Mouse (Mus musculus) neural tube, embryonic 14.5 days (tissue): Measurements from ENCODE around the gene Cant1. TPM values are rescaled to one million over a fixed set of nuclear protein-coding genes. Genes with fewer than 3 reads are reported as not detected.

Source experiments
- ATAC-seq: fragments of 200-750 bp; cut with Nextera tagmentation; 2 replicates; pipeline ENCODE4 v1.8.0; 2017; ENCODE audit warnings: low read depth, mild to moderate bottlenecking, moderate TSS enrichment, moderate library complexity
- H3K27ac ChIP-seq: fragments of 300-500 bp; sonication (generic); 2 replicates; pipeline ENCODE4 v1.5.1; 2014; ENCODE audit warnings: low read depth, mild to moderate bottlenecking, control low read depth, low read length, moderate library complexity, mixed read lengths
- H3K27me3 ChIP-seq: fragments of 300-500 bp; sonication (generic); 2 replicates; pipeline ENCODE4 v1.6.1; 2014; ENCODE audit warnings: low read length; ENCODE audit not compliant: control insufficient read depth, insufficient read depth
- H3K36me3 ChIP-seq: fragments of 300-500 bp; sonication (generic); 2 replicates; pipeline ENCODE4 v1.6.1; 2014; ENCODE audit warnings: low read length, mixed read lengths; ENCODE audit not compliant: control insufficient read depth, insufficient read depth
- H3K4me1 ChIP-seq: fragments of 300-500 bp; sonication (generic); 2 replicates; pipeline ENCODE4 v1.6.1; 2014; ENCODE audit warnings: low read length; ENCODE audit not compliant: control insufficient read depth, insufficient read depth
- H3K4me2 ChIP-seq: fragments of 300-500 bp; sonication (generic); 2 replicates; pipeline ENCODE4 v1.6.1; 2014; ENCODE audit warnings: mild to moderate bottlenecking, low read depth, low read length, control low read depth
- H3K4me3 ChIP-seq: fragments of 300-500 bp; sonication (generic); 2 replicates; pipeline ENCODE4 v1.5.1; 2014; ENCODE audit warnings: low read depth, low read length, control low read depth, mixed read lengths
- H3K9ac ChIP-seq: fragments of 300-500 bp; sonication (generic); replicated peaks from 2 replicates; pipeline ENCODE4 v1.6.1; 2014; ENCODE audit warnings: low read depth, mild to moderate bottlenecking, control low read depth, low read length, mixed read lengths
- H3K9me3 ChIP-seq: fragments of 300-500 bp; sonication (generic); 2 replicates; pipeline ENCODE4 v1.6.1; 2016; ENCODE audit warnings: low read length; ENCODE audit not compliant: control insufficient read depth
- WGBS: fragments of 180-500 bp; shearing (Covaris S2); extraction: QIAGEN DNeasy Blood & Tissue Kit; methylation state at CpG from one replicate; pipeline ENCODE4 v1.1.7; 2014; 5-methylcytosine and 5-hydroxymethylcytosine counted together
- polyA plus RNA-seq: library from polyadenylated mRNA; unstranded; fragments of >200 nt; fragmentation: Nextera tagmentation; extraction: Ambion mirVana; gene quantifications from 2 replicates; pipeline ENCODE4 v1.2.1, GENCODE M21; 2014

Cant1 gene
- 21.2 and 27.0 TPM in 2 replicates for polyA plus RNA-seq

DNA sequence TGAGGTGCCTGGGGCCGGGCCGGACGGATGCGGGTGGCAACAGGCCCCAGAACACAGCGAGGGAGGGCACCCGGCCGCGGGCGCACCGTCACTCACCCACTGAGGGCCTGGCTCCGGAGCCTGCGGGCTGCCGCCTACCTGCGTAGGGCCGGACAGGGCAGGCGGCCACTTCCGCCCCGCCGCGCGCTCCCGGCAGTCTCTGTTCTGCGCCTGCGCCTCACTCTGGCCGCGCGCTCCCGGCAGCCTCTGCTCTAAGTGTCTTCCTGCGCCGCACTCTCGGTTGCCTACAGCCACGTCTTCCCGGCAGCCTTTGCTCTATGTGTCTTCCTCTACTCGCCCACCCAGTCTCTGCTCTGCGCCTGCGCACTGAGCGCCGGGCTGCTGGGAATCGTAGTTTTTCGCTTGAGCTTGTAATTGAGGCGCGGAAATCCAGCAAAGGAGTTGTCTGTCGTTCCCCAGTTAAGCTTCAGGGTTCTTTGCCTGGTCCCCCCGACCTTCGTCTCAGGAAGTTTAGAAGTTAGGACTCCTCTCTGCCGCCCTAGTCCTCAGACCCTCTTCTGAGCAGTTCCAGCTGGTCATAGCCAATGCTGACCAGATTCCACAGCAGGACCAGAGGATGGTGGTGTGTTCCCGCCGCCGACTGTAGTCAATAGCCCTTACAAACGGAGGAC, at the start of gene Cant1:
Cant1 (minus strand) TSS at position 253 of the 671 bp plus-strand sequence.
- H3K36me3 ChIP-seq, result peaks cover 5% of the 10 kb centered on the region; the same call in 1 of the 2 replicates
- peak; percentile 92 for ATAC-seq
- WGBS, result under 1% methylated on average over 41 of the region's 50 CpGs
- H3K4me3 ChIP-seq, result peak within 1 kb of the TSS; percentile 90
- H3K4me1 ChIP-seq, result peaks cover 20% of the 10 kb centered on the region
- peak within 1 kb of the TSS; percentile 72 for H3K27ac ChIP-seq
- no peaks in the 10 kb centered on the region for H3K9me3 ChIP-seq
- H3K27me3 ChIP-seq, result no peaks in the 10 kb centered on the region
- peak within 1 kb of the TSS; percentile 89 for H3K4me2 ChIP-seq
- H3K9ac ChIP-seq, result peak within 1 kb of the TSS; percentile 94

DNA sequence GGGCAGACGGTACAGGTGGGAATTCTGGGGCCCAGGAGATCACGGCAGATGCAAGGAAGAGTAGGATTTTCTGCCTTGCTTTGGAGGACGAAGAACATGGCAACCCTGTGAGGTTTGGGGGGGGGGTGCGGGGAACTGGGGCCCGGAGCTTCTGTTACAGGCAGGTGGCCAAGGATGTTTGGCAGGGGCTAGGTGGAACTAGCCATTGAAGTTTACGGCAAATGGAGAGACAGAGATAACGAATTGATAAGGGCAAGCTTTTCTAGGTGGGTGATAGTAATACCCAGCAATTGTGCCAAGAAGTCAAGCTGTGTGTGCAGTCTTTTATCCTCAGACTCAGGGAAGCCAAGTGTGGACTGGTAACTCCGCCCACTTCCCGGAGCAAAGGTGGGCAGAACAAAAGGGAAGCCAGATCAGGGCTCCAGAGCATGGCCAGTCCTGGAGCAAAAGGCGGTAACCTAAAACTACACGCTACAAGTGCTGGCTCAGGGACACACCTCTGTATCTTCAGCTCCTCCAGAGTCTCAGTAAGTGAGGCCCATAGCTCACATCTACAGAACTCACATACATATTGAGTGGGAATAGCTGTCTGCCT, 48.7 kb upstream of the Cant1 start:
- H3K4me3 ChIP-seq, result no peak overlapping the region
- 0 out of 2 replicates have a peak, but pooled peaks cover 7% of the 10 kb centered on the region for H3K4me1 ChIP-seq
- no peaks in the 10 kb centered on the region for H3K27me3 ChIP-seq
- no peak overlapping the region for H3K4me2 ChIP-seq
- H3K9ac ChIP-seq, result no peak overlapping the region
- no peak for ATAC-seq
- H3K36me3 ChIP-seq, result no peaks in the 10 kb centered on the region
- WGBS, result 65% methylated on average over 11 of the region's 11 CpGs
- H3K9me3 ChIP-seq, result no peaks in the 10 kb centered on the region
- H3K27ac ChIP-seq, result no peak overlapping the region

DNA sequence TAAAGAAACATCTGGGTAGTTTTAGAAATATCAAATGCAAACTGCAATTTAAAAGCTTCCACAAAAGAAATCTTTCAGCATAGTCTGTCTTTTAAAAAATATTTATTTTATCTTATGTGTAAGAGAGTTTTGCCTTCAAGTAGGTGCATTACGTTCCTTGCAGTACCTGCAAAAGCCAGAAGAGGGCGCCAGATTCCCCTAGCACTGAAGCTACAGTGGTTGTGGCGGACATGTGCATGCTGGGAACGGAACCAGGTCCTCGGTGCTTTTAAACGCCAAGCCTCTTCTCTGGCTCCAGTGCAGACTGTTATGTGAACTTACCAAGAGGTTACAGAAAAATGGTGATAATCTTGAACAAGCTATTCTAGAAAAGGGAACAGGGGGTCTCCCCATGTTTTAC, 41.4 kb upstream of the Cant1 start:
- H3K4me1 ChIP-seq, result no peaks in the 10 kb centered on the region
- no peaks in the 10 kb centered on the region for H3K36me3 ChIP-seq
- H3K9ac ChIP-seq, result no peak overlapping the region
- H3K27me3 ChIP-seq, result no peaks in the 10 kb centered on the region
- ATAC-seq, result no peak
- no peak overlapping the region for H3K4me3 ChIP-seq
- no peak overlapping the region for H3K4me2 ChIP-seq
- no peak overlapping the region for H3K27ac ChIP-seq
- WGBS, result 56% methylated on average over 6 of the region's 6 CpGs
- H3K9me3 ChIP-seq, result no peaks in the 10 kb centered on the region

DNA sequence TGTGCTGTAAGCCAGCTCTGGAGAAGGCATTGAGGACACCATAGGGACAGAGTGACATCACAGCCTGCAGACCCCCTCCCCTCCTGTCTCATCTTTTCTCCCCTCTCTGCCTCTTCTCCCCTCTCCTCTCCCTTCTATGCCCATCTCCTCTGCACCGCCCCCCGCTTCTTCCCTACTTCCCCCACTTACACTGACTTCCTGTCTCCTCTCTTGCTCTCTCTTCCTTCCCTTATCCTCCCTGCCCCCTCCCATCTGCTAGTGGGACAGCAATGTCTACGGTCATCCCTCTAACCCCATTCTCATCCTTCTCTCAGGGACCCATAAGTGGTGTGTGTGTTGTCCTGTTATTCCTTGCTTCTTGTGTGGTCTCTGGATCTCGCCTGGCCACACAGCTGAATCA, 40.6 kb upstream of the Cant1 start:
- ATAC-seq, result no peak
- Histone ChIP-seq H3K9ac (no peak overlapping the region), H3K36me3 (no peaks in the 10 kb centered on the region), H3K27ac (no peak overlapping the region), H3K4me3 (no peak overlapping the region), H3K4me2 (no peak overlapping the region), H3K27me3 (no peaks in the 10 kb centered on the region), H3K9me3 (no peaks in the 10 kb centered on the region), H3K4me1 (no peaks in the 10 kb centered on the region)
- 79% methylated on average over 4 of the region's 4 CpGs for WGBS

DNA sequence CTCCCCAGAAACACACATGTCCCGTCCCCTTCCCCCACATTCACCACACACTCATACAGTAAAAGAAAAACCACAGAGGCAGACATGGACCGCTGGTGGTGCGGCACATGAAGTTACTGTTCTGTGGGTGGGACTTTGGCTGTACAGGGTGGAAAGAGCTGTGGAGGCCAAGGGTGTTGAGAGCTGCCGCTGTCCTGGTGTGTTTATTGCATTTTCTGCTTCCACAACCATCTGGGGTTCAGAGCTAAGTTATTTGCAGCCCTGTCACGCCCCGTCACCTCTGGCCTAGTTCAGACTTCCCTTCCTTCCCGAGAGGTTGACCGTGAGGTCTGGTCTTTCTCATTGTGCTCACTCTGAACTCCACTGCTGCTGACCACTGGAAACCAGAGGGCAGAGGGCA, 40.2 kb upstream of the Cant1 start:
- Histone ChIP-seq H3K36me3 (no peaks in the 10 kb centered on the region), H3K4me1 (no peaks in the 10 kb centered on the region), H3K9me3 (no peaks in the 10 kb centered on the region), H3K4me2 (no peak overlapping the region), H3K4me3 (no peak overlapping the region), H3K9ac (no peak overlapping the region), H3K27ac (no peak overlapping the region), H3K27me3 (no peaks in the 10 kb centered on the region)
- 52% methylated on average over 8 of the region's 8 CpGs for WGBS
- no peak for ATAC-seq

DNA sequence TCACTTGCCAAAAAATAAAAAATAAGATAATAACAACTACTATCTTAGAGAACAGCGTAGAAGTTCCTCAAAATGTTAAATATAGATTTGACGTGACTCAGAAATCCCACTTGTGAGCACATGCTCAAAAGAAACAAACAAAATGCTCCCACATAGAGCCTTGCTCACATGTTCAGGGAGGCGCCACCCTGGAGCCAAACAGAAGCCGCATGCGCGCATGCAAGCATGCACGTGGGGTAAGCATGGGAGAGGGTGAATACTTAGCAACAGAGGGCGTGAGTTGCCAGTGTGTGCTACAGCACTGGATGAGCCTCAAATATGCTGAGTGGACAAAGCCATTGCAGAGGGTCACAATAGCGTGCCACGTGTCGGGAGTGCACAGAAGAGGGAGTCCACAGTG, 38.1 kb upstream of the Cant1 start:
- Histone ChIP-seq H3K9me3 (no peaks in the 10 kb centered on the region), H3K4me3 (no peak overlapping the region), H3K36me3 (no peaks in the 10 kb centered on the region), H3K9ac (no peak overlapping the region), H3K4me1 (no peaks in the 10 kb centered on the region), H3K27me3 (no peaks in the 10 kb centered on the region), H3K4me2 (no peak overlapping the region), H3K27ac (no peak overlapping the region)
- no peak for ATAC-seq
- WGBS, result 79% methylated on average over 11 of the region's 11 CpGs

DNA sequence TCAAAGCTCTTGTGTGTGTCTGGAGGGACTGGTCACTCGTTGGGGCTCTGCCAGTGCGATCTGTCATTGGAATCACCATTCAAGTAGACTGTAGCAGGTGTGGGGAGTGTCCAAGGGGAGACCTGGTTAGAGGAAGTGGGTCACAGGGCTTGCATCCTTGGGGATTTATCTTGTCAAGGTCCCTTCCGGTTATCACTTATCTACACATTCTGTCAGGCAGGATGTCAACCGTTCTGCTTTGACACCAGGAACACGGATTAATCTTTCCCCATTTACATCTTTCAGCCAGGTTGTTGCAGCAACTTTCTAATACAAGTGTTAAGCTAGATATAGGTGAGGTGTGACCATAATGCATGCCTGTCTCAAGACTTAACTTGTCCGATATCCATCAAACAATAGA, 36.9 kb upstream of the Cant1 start:
- H3K9me3 ChIP-seq, result no peaks in the 10 kb centered on the region
- 89% methylated on average over 6 of the region's 6 CpGs for WGBS
- no peak overlapping the region for H3K27ac ChIP-seq
- no peak overlapping the region for H3K4me2 ChIP-seq
- no peak overlapping the region for H3K9ac ChIP-seq
- no peak for ATAC-seq
- H3K27me3 ChIP-seq, result no peaks in the 10 kb centered on the region
- no peaks in the 10 kb centered on the region for H3K36me3 ChIP-seq
- no peak overlapping the region for H3K4me3 ChIP-seq
- H3K4me1 ChIP-seq, result no peaks in the 10 kb centered on the region

DNA sequence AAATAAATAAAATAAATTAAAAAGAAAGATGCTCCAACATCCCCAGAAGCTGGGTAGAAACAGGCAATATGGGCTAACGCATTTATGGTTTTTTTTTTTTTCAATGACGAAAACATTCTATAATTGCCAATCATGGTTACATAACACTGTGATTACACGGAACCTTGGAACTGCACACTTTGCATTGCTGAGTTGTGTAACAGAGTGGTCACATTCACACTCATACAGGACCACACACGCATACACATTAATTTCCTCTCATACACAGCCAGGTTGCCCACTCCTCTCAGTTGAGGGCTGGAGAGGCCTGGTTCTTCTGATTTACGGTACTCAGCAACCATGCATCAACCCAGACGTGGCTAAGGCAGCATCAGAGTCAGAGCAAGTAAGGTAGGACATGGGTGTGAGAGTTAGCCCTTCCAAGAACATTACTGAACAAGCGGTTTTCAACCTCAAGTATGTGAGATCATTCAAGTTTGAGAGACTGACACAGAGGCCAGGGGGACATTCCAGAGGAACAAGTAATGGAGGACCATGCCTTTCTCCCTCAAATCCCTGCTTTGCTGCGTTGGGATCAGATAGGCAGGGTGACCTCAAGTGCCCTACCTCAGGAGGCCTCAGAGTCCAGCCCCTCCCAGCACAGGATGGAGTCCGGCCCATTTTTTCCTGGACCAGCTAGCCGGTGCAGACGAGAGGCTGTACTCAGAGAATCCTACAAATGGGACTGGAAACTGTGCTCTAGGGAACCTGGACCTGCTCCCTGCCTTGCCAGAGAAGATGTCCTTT, 35.2 kb upstream of the Cant1 start:
- no peaks in the 10 kb centered on the region for H3K27me3 ChIP-seq
- no peak overlapping the region for H3K4me3 ChIP-seq
- no peak overlapping the region for H3K9ac ChIP-seq
- H3K27ac ChIP-seq, result no peak overlapping the region
- H3K9me3 ChIP-seq, result no peaks in the 10 kb centered on the region
- H3K4me2 ChIP-seq, result no peak overlapping the region
- ATAC-seq, result no peak
- WGBS, result 72% methylated on average over 11 of the region's 11 CpGs
- no peaks in the 10 kb centered on the region for H3K36me3 ChIP-seq
- H3K4me1 ChIP-seq, result no peaks in the 10 kb centered on the region

DNA sequence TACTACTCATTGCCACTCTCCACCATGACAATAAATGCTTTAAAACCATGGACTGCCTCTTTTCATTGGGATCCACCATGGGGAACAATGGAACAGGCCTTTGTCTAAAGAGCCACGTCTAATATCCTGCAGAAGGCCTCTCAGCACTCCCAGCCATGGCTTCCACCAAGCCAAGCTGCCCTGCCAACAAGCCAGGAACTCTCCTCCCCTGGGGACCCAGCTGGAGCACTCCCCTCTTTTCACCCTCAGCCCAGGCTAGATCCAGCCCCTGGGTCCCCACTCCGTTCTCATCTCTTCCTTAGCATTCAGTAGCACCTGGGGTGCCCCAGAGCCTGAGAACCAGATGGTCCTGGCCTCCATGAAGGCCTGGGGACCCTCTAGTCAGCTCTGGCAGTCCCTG, 34.1 kb upstream of the Cant1 start:
- WGBS, result 51% methylated on average over 2 of the region's 2 CpGs
- Histone ChIP-seq H3K27ac (no peak overlapping the region), H3K4me1 (no peaks in the 10 kb centered on the region), H3K36me3 (no peaks in the 10 kb centered on the region), H3K4me2 (no peak overlapping the region), H3K27me3 (no peaks in the 10 kb centered on the region), H3K4me3 (no peak overlapping the region), H3K9ac (no peak overlapping the region), H3K9me3 (no peaks in the 10 kb centered on the region)
- no peak for ATAC-seq
